Mouse (Mus musculus): ENCODE measurements around the gene Cdh15. TPM values are rescaled to one million over a fixed set of nuclear protein-coding genes. Genes with fewer than 3 reads are reported as not detected.

The Cdh15 gene
- total RNA-seq, 2 experiments from 2014 or later, result not detected

- no peak for ATAC-seq (ENCODE audit: poor library complexity, severe bottlenecking)
Observed at GRCm38 (mm10) chr8:122836199-122836598, 11.6 kb upstream of the Cdh15 start.

GRCm38 (mm10) chr8:122836696-122837095 is 11.1 kb upstream of the Cdh15 start:
- ATAC-seq (ENCODE audit: poor library complexity, severe bottlenecking), result no peak

- no peak for ATAC-seq (ENCODE audit: poor library complexity, severe bottlenecking)
Observed at GRCm38 (mm10) chr8:122844161-122844560, 3.6 kb upstream of the Cdh15 start.

GRCm38 (mm10) chr8:122845662-122846061 is 2.1 kb upstream of the Cdh15 start:
- ATAC-seq (ENCODE audit: poor library complexity, severe bottlenecking), result no peak

- no peak for ATAC-seq (ENCODE audit: poor library complexity, severe bottlenecking)
Observed at GRCm38 (mm10) chr8:122849152-122849910, 1.6 kb downstream of the Cdh15 start.

GRCm38 (mm10) chr8:122850641-122851240 is 3.0 kb downstream of the Cdh15 start:
- ATAC-seq (ENCODE audit: poor library complexity, severe bottlenecking), result no peak

GRCm38 (mm10) chr8:122851692-122852545 is 4.2 kb downstream of the Cdh15 start:
- no peak for ATAC-seq (ENCODE audit: poor library complexity, severe bottlenecking)

- no peak for ATAC-seq (ENCODE audit: poor library complexity, severe bottlenecking)
Observed at GRCm38 (mm10) chr8:122852546-122852905, 4.8 kb downstream of the Cdh15 start.

- no peak for ATAC-seq (ENCODE audit: poor library complexity, severe bottlenecking)
Observed at GRCm38 (mm10) chr8:122853340-122853771, 5.6 kb downstream of the Cdh15 start.

GRCm38 (mm10) chr8:122854388-122854787 is 6.6 kb downstream of the Cdh15 start:
- no peak for ATAC-seq (ENCODE audit: poor library complexity, severe bottlenecking)

- no peak for ATAC-seq (ENCODE audit: poor library complexity, severe bottlenecking)
Observed at GRCm38 (mm10) chr8:122855123-122855522, 7.4 kb downstream of the Cdh15 start.

GRCm38 (mm10) chr8:122856288-122856687 is 8.5 kb downstream of the Cdh15 start:
- ATAC-seq (ENCODE audit: poor library complexity, severe bottlenecking), result no peak

- no peak for ATAC-seq (ENCODE audit: poor library complexity, severe bottlenecking)
Observed at GRCm38 (mm10) chr8:122859843-122860242, 12.1 kb downstream of the Cdh15 start.

GRCm38 (mm10) chr8:122864719-122865129 is 17.0 kb downstream of the Cdh15 start:
- ATAC-seq (ENCODE audit: poor library complexity, severe bottlenecking), result no peak

- no peak; the same call in 1 of the 2 replicates for ATAC-seq (ENCODE audit: poor library complexity, severe bottlenecking)
Observed at GRCm38 (mm10) chr8:122865441-122865840, 17.7 kb downstream of the Cdh15 start.

GRCm38 (mm10) chr8:122866231-122866630 is 18.5 kb downstream of the Cdh15 start:
- no peak for ATAC-seq (ENCODE audit: poor library complexity, severe bottlenecking)

GRCm38 (mm10) chr8:122867982-122868381 is 20.2 kb downstream of the Cdh15 start:
- no peak for ATAC-seq (ENCODE audit: poor library complexity, severe bottlenecking)

GRCm38 (mm10) chr8:122870377-122870863 is 22.7 kb downstream of the Cdh15 start:
- ATAC-seq (ENCODE audit: poor library complexity, severe bottlenecking), result peak; percentile 95

GRCm38 (mm10) chr8:122871663-122872062 is 23.9 kb downstream of the Cdh15 start:
- no peak for ATAC-seq (ENCODE audit: poor library complexity, severe bottlenecking)

GRCm38 (mm10) chr8:122873171-122873570 is 25.4 kb downstream of the Cdh15 start:
- ATAC-seq (ENCODE audit: poor library complexity, severe bottlenecking), result no peak

GRCm38 (mm10) chr8:122875186-122875585 is 27.4 kb downstream of the Cdh15 start:
- no peak for ATAC-seq (ENCODE audit: poor library complexity, severe bottlenecking)

Measured in megakaryocyte, adult 5-6 weeks (primary cell).